Mouse (Mus musculus) hindbrain, embryonic 16.5 days (tissue): ENCODE data around the gene Lsamp. TPM values are rescaled to one million over a fixed set of nuclear protein-coding genes. Genes with fewer than 3 reads are reported as not detected.
A peak's percentile ranks its signal among the peaks of the same experiment; 100 is the strongest.

Experiments
- ATAC-seq: fragments of 200-750 bp; cut with Nextera tagmentation; 2 replicates; pipeline ENCODE4 v1.8.0; 2017; ENCODE audit warnings: moderate TSS enrichment, moderate library complexity
- H3K27ac ChIP-seq: fragments of 300-500 bp; sonication (generic); 2 replicates; pipeline ENCODE4 v1.5.1; 2014; ENCODE audit warnings: low read depth, mild to moderate bottlenecking, control low read depth, low read length, moderate library complexity
- H3K27me3 ChIP-seq: fragments of 300-500 bp; sonication (generic); replicated peaks from 2 replicates; pipeline ENCODE4 v1.6.1; 2014; ENCODE audit warnings: low read length; ENCODE audit not compliant: control insufficient read depth, insufficient read depth
- H3K36me3 ChIP-seq: fragments of 300-500 bp; sonication (generic); 2 replicates; pipeline ENCODE4 v1.6.1; 2014; ENCODE audit warnings: mild to moderate bottlenecking, low read length, moderate library complexity, mixed read lengths; ENCODE audit not compliant: control insufficient read depth, insufficient read depth
- H3K4me1 ChIP-seq: fragments of 300-500 bp; sonication (generic); 2 replicates; pipeline ENCODE4 v1.6.1; 2014; ENCODE audit warnings: low read depth, low read length; ENCODE audit not compliant: control insufficient read depth, insufficient read depth
- H3K4me2 ChIP-seq: fragments of 300-500 bp; sonication (generic); 2 replicates; pipeline ENCODE4 v1.6.1; 2014; ENCODE audit warnings: mild to moderate bottlenecking, low read length, control low read depth, moderate library complexity
- H3K4me3 ChIP-seq: fragments of 300-500 bp; sonication (generic); 2 replicates; pipeline ENCODE4 v1.5.1; 2014; ENCODE audit warnings: mild to moderate bottlenecking, low read length, control low read depth, moderate library complexity
- H3K9ac ChIP-seq: fragments of 300-500 bp; sonication (generic); 2 replicates; pipeline ENCODE4 v1.6.1; 2014; ENCODE audit warnings: low read depth, mild to moderate bottlenecking, control low read depth, low read length, moderate library complexity
- H3K9me3 ChIP-seq: fragments of 300-500 bp; sonication (generic); 2 replicates; pipeline ENCODE4 v1.6.1; 2014; ENCODE audit warnings: mild to moderate bottlenecking, low read length, moderate library complexity; ENCODE audit not compliant: control insufficient read depth
- WGBS: fragments of 180-500 bp; shearing (Covaris S2); extraction: QIAGEN DNeasy Blood & Tissue Kit; methylation state at CpG from one replicate; pipeline ENCODE4 v1.1.7; 2014; 5-methylcytosine and 5-hydroxymethylcytosine counted together
- polyA plus RNA-seq: library from polyadenylated mRNA; unstranded; fragments of >200 nt; fragmentation: Nextera tagmentation; extraction: Ambion mirVana; gene quantifications from 2 replicates; pipeline ENCODE4 v1.2.1, GENCODE M21; 2015

The Lsamp gene
- polyA plus RNA-seq, 1 experiment from 2014 or later = 107 TPM

GRCm38 (mm10) chr16:41912584-41913193, 1928.5 kb downstream of the Lsamp start:
- 0 out of 2 replicates have a peak, but pooled peaks have one; percentile 20 for ATAC-seq
- WGBS = 63% methylated on average over 4 of the region's 4 CpGs

GRCm38 (mm10) chr16:41913346-41913745, 1929.2 kb downstream of the Lsamp start:
- no peak overlapping the region for H3K4me3 ChIP-seq
- 86% methylated on average over 4 of the region's 4 CpGs for WGBS
- no peaks in the 10 kb centered on the region for H3K27me3 ChIP-seq
- no peak overlapping the region for H3K9ac ChIP-seq
- H3K36me3 ChIP-seq = no peaks in the 10 kb centered on the region
- H3K9me3 ChIP-seq = no peaks in the 10 kb centered on the region
- H3K4me2 ChIP-seq = no peak overlapping the region
- no peak for ATAC-seq
- H3K27ac ChIP-seq = no peak overlapping the region
- H3K4me1 ChIP-seq = no peaks in the 10 kb centered on the region; the same call in 1 of the 2 replicates

More at GRCm38 (mm10) chr16:41912584-41913193, 1928.5 kb downstream of the Lsamp start:
- Histone ChIP-seq H3K4me3 (no peak overlapping the region), H3K4me2 (no peak overlapping the region), H3K27me3 (no peaks in the 10 kb centered on the region), H3K36me3 (no peaks in the 10 kb centered on the region), H3K9me3 (no peaks in the 10 kb centered on the region), H3K4me1 (no peaks in the 10 kb centered on the region; the same call in 1 of the 2 replicates), H3K9ac (no peak overlapping the region), H3K27ac (no peak overlapping the region)

GRCm38 (mm10) chr16:41916342-41916741, 1932.2 kb downstream of the Lsamp start:
- Histone ChIP-seq H3K4me3 (no peak overlapping the region), H3K36me3 (no peaks in the 10 kb centered on the region), H3K9ac (no peak overlapping the region), H3K4me1 (no peaks in the 10 kb centered on the region; the same call in 1 of the 2 replicates), H3K9me3 (no peaks in the 10 kb centered on the region), H3K27me3 (no peaks in the 10 kb centered on the region), H3K4me2 (no peak overlapping the region), H3K27ac (no peak overlapping the region)
- ATAC-seq = no peak
- WGBS = 79% methylated on average over 3 of the region's 3 CpGs

- Histone ChIP-seq H3K4me3 (no peak overlapping the region), H3K4me2 (no peak overlapping the region), H3K36me3 (no peaks in the 10 kb centered on the region), H3K9ac (no peak overlapping the region), H3K4me1 (no peaks in the 10 kb centered on the region; the same call in 1 of the 2 replicates), H3K27ac (0 out of 2 replicates have a peak overlapping the region, but pooled peaks have one; percentile 29), H3K9me3 (no peaks in the 10 kb centered on the region), H3K27me3 (no peaks in the 10 kb centered on the region)
- ATAC-seq = no peak
- WGBS = 60% methylated on average over 6 of the region's 6 CpGs
Measured at GRCm38 (mm10) chr16:41917057-41917821, 1933.1 kb downstream of the Lsamp start.

GRCm38 (mm10) chr16:41929546-41929945, 1945.4 kb downstream of the Lsamp start:
- no peak overlapping the region for H3K4me3 ChIP-seq
- no peak for ATAC-seq
- no peaks in the 10 kb centered on the region for H3K4me1 ChIP-seq
- H3K27ac ChIP-seq = no peak overlapping the region
- WGBS = 89% methylated on average over 4 of the region's 4 CpGs
- H3K9me3 ChIP-seq = no peaks in the 10 kb centered on the region
- no peak overlapping the region for H3K4me2 ChIP-seq
- H3K36me3 ChIP-seq = no peaks in the 10 kb centered on the region
- H3K27me3 ChIP-seq = no peaks in the 10 kb centered on the region
- H3K9ac ChIP-seq = no peak overlapping the region

- no peak overlapping the region for H3K27ac ChIP-seq
- no peak overlapping the region for H3K4me2 ChIP-seq
- WGBS = 68% methylated on average over 2 of the region's 2 CpGs
- H3K9ac ChIP-seq = no peak overlapping the region
- no peaks in the 10 kb centered on the region for H3K9me3 ChIP-seq
- no peaks in the 10 kb centered on the region for H3K4me1 ChIP-seq
- ATAC-seq = no peak
- H3K36me3 ChIP-seq = no peaks in the 10 kb centered on the region
- H3K4me3 ChIP-seq = no peak overlapping the region
- no peaks in the 10 kb centered on the region for H3K27me3 ChIP-seq
Measured at GRCm38 (mm10) chr16:41935701-41936100, 1951.5 kb downstream of the Lsamp start.

GRCm38 (mm10) chr16:41936908-41937595, 1952.9 kb downstream of the Lsamp start:
- H3K4me3 ChIP-seq = no peak overlapping the region
- no peaks in the 10 kb centered on the region for H3K4me1 ChIP-seq
- H3K9me3 ChIP-seq = no peaks in the 10 kb centered on the region
- ATAC-seq = no peak
- WGBS = 78% methylated on average over 3 of the region's 3 CpGs
- no peaks in the 10 kb centered on the region for H3K36me3 ChIP-seq
- H3K9ac ChIP-seq = no peak overlapping the region
- H3K27ac ChIP-seq = no peak overlapping the region
- H3K27me3 ChIP-seq = no peaks in the 10 kb centered on the region
- H3K4me2 ChIP-seq = no peak overlapping the region

GRCm38 (mm10) chr16:41937596-41937990, 1953.4 kb downstream of the Lsamp start:
- Histone ChIP-seq H3K4me3 (no peak overlapping the region), H3K27me3 (no peaks in the 10 kb centered on the region), H3K9me3 (no peaks in the 10 kb centered on the region), H3K9ac (no peak overlapping the region), H3K4me1 (no peaks in the 10 kb centered on the region), H3K4me2 (no peak overlapping the region), H3K27ac (no peak overlapping the region), H3K36me3 (no peaks in the 10 kb centered on the region)
- no peak for ATAC-seq
- 93% methylated on average over 1 of the region's 1 CpGs for WGBS

GRCm38 (mm10) chr16:41938258-41938657, 1954.1 kb downstream of the Lsamp start:
- Histone ChIP-seq H3K36me3 (no peaks in the 10 kb centered on the region), H3K27ac (no peak overlapping the region), H3K4me3 (no peak overlapping the region), H3K9me3 (no peaks in the 10 kb centered on the region), H3K4me2 (no peak overlapping the region), H3K27me3 (no peaks in the 10 kb centered on the region), H3K9ac (no peak overlapping the region), H3K4me1 (no peaks in the 10 kb centered on the region)
- no peak for ATAC-seq
- 90% methylated on average over 5 of the region's 5 CpGs for WGBS
